Mouse (Mus musculus): ENCODE results near the gene Haus2.

Gene Haus2

DNA sequence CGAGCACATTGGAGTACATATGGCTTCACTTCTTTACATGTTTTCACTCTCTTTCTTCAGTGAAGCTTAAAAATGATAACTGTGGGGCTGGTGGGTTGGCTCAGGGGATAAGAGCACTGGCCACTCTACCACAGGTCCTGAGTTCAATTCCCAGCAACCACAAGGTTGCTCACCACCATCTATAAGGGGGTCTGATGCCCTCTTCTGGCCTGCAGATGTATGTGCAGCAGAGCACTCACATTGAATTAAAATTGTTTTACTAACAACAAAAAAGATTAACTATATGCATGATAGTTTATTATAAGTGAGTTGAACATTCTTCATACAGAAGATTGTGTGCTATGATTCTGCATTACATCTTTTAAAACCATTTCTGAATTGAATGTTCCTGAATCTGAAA is 10.4 kb downstream of the Haus2 start:
- DNase-seq = no peak

DNA sequence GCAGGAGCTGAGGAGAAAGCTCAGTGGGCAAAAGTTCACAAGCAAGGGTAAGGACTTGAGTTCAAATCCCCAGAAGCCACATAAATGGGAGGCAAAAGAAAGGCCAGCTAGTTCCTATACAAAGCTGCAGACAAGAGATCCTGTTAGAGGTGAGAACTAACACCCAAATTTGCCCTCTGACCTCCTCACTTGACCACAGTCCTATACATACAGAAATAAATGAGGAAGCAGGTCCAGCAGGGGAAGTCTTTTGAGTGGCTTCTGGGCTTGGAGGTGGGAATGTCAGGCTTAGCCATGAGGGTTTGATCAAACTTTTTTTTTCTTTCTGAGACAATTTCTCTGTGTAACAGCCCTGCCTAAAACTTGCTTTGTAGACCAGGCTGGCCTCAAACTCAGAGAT is 13.7 kb downstream of the Haus2 start:
- no peak for DNase-seq

DNA sequence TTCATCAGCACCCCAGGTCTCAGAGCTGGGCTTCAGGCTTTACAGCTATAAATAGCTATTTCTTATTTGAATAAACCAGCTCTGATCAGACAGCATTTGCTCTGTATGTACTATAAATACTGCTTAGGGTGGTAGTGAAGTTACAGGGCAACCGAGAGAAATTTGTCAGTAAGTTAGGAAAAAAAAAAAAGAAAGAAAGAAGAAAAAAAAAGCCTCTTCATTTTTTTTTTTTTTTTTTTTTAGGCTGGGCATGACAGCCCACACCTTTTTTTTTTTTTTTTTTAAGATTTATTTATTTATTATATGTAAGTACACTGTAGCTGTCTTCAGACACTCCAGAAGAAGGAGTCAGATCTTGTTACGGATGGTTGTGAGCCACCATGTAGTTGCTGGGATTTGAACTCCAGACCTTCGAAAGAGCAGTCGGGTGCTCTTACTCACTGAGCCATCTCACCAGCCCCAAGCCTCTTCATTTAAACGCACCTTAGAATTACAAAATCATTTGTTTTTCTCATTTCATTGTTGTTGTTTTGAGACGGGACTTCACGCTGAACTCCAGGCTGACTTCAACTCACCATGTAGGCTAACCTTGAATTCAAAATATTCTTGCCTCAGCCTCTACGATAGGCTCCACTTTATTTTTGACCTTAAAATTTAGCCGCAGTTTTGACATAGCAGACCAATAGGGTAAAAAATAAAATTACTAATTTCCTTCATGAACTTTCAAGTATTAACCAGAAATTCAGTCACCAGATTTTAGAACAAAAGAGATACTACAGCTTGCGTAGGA is 19.1 kb downstream of the Haus2 start:
- no peak for DNase-seq

DNA sequence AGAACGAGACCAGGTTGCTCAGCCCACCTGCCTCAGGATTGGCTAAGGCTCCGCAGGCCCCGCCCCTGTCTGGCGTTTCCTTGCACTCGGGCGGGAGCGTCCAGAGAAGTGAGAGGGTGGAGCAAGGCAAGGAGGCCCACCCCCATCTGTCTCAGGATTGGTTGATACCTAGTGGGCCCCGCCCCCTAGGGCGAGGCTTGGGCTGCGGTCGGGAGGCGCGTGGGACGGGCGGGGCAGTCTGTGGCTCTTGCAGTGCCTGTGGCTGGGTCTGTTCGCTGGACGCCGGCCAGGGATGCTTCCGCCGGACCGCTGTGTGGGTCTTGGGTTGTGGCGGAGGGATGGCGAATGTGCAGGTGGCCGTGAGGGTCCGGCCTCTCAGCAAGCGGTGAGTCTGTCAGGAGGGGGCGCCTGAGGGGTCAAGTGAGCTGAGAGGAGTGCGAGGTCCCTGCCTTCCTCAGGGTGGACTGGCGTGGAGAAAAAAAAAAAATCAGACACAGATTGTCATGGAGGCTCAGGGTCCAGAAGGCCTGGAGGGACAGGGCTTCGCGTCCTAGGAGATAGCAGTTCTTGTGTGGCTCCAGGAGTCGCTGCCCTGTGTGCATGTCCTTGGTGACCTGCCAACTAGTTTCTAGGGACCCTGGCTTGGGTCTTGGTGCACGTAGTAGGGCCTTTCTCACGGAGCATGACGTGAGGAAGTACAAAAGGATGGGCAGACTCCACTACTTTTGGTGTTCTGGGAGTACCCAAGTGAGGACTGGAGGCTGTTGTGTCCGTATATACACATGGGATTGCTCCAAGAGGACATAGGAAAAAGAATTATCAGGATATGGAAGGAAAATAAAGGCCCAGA is 19.9 kb downstream of the Haus2 start, which contains the start of gene Stard9:
Stard9 (plus strand) TSS at position 236 of the 850 bp plus-strand sequence.
- peak; percentile 96 to 99 for DNase-seq

DNA sequence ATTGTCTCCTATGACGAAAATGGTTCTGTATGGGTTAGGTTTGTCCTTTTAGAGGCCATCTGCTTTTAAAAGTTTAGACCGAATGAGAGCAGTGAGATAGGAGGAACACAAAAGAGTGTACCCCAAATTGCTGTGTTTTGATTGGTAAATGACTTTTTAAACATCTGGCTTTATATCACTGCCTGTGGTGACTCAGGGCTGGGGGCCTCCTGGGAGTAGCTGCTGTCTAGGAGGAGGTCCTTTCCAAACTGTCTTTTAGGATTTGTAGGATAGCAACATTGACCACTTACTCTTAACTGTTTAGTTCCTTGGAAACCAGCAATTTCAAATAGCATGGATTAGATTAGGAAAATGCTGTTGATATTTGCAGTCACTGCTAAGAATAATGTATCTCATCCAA is 21.1 kb downstream of the Haus2 start:
- DNase-seq = no peak

DNA sequence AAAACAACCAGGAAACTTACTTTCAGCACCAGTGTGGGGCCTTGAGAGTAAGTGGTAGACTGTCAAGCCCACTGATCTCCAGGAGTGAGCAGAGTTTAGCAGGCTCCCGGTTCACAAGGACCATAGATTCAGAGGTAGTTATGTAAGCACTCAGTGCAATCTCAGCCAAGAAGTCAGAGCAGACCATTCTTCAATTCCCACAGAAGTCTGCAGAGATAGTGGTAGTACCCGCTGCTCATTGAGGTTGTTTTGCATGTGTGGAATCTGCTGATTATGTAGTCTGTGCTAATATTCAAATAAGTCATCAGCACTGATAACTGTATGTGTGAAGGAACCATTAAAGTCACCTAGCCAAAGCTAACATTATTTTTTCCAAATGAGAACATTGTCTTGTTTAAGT is 21.5 kb downstream of the Haus2 start:
- DNase-seq = peak in 1 of 2 experiments; percentile 7

DNA sequence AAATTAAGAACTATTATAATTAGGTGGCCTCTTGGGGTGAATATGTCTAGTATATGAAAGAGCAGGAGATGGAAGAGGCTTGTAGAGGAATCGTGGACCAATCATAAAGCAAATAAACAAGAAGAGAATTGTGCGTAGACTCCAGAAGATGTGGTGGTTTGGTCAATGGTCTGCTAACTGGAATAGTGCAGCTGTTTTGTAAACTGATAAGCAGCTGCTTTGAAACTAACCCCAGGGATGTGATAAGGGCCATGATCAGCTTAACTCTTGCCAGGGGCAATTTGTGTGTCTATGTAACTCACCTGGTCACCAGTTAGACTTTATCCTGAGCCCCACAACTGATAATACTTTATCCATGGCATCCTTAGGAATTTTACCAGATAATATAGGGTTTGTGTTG is 22.3 kb downstream of the Haus2 start:
- DNase-seq = no peak

DNA sequence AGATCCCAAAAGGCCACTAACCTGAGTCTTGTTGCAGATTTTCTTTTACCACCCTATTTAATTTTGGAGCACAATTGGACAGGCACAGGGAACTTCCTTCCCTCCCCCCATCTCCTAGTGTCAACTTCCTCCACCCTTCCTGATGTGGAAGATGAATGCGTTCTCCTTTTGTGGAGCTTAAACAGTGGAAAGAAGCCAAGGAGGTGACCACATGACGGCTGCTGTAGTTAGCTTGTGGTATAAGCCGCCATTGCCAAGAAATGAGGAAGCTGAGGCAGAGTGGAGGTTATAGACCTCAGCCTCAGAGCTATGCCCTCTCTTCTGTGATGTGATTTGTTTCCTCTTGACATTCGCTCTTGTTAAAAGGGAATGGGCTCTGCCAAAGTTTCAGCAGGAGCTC is 22.8 kb downstream of the Haus2 start:
- no peak for DNase-seq

DNA sequence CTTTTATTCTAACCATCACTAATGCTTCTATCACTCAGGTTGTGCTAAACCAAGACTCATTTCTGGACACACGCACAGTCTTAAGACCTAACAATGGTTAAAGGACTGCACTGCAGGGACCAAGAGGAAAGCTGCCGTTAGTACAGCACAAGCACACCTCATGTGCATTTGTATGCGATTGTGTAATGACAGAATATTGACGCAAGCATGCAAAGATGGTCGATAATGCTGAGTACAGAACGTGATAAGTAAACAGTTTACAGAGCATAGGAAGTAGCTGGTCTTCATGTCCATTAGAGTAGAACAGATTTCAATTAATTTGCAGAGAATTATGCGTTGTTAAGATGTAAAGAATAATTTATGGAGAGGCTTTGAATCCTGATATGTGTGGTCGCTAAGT is 31.7 kb downstream of the Haus2 start:
- DNase-seq = no peak

DNA sequence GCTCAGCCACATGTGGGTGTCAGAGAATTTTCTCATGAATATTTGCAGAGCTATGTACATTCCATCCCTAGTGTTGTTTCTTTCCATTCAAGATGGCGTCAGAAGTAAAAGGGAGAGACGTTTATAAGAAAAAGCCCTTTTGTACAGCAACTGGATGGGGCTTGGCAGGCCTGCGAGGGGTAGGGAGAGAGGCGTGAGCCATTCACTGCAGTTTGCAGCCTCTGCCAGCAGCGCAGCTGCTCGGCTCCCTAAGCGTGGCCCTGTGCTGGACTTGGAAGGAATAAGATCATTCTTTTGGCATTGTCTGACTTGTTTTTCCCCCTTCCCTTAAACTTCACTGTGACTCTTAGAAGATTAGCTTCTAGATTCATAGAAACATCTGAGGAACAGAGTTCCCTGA is 34.7 kb downstream of the Haus2 start:
- peak in 1 of 2 experiments; percentile 12 for DNase-seq

DNA sequence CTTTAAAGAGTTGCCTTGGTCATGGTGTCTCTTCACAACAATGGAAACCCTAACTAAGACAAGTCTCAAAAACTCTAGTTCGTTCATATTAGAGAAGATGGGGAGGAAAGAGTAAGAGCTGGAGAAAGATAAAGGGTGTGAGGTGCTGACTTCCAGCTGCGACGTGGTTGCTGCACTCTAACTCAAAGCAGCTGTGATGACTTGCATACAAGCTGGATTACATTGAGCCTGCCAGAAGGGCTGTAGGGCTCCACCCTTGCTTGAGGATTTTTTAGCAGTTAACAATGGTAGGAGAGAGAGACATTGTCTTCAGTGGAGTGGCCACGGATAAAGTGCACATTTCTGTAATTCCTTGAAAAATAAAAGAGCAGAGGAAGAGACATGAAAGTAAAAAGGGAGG is 37.6 kb downstream of the Haus2 start:
- no peak for DNase-seq

DNA sequence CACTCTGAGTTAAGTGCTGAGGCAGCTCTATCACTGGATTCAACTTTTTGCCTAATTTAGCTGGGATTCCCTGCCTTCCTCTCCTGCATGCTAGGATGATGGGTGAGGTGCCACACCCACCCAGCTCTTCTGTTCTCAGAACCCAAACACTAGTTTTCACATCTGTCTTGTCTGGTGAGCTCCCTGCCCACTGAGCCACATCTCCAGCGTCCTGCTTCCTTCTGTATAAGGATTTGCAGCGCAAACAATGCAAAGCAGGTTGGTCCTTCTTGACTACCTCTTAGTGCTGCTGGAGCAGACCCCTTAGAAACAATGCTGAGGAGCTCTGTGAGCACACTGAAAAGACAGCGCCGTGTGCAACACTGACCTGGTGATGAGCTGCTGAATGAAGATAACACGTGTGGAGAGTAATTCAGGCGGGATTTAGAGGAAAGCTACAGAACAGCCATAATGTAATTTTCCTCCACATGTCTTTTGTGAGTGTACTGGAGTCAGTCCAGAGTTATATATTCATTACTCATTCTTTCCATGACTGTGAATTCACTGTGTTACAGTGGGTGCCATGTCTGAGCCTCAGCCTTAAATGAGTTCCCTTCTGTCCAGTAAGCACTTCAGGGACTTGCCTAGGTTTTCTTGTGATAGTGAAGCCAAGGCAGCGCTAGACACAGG is 43.2 kb downstream of the Haus2 start:
- DNase-seq = no peak

DNA sequence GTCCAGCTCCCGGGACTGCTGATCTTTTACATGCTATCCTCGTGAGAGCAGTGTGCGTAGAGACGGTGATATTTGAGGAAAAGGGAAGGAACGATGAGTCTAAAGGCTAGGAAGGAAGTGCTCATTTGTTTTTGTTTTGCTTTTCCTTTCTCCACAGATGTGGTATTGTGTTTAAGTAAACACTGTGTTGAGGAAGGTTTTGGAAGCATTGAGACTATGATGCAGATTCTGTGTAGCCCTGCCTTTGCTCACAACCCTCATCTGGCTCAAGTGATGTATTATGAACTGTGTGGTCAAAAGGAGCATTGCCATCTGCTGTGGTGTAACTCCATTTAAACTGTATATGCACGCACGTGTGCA is 43.7 kb downstream of the Haus2 start:
- DNase-seq = no peak

DNA sequence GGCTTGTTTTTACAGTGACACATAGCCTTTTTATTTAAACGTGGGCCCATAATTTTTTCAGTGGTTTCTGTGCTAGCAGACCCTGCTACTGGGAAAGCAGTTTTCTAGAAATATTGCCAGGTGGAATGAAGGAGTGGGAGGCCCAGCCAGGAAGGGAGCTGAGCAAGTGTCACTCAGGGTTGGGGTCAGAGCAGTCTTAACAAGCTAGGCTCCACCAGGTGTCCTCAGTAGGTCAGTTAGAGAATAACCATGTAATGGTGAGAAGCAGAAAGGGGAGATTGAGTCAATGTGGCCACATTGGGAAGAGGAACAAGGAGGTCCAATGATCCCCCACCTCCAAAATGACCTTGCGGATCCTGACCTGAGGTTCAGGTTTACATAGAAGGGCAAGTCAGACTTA is 45.5 kb downstream of the Haus2 start:
- DNase-seq = no peak

DNA sequence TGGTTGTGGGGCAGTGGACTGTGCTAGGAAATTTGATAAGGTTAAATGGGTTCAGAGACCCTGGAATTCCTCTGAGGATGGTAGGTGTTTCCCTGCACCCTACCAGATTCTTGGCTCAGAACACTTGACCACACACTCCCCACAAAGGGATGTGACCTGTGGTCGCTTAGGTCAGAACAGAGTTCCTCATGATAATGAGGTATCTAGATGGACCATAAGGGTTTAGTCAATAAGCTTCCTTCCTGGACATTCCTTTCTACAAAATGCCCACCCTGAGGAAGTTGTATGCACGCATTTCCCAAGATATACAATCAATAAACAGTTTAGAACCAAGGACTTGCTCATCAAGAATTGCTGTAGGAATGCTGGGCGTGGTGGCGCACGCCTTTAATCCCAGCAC is 46.7 kb downstream of the Haus2 start:
- DNase-seq = no peak

DNA sequence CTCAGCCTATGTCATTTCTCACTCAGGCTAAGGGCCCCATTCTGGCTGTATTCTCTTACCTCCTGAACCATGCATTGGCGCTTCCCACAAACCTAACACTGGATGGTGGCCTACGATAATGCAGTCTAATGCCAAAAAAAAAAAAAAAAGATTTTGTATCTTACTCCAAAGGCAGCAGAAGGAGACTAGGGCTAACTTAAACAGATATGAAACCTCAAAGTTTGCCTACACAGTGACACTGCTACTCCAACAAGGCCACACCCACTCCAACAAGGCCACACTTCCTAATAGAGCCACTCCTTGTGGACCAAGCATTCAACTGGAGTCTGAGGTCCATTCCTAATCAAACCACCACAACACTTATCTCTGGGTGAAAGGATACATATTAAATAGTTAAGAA is 47.5 kb downstream of the Haus2 start:
- DNase-seq = no peak

DNA sequence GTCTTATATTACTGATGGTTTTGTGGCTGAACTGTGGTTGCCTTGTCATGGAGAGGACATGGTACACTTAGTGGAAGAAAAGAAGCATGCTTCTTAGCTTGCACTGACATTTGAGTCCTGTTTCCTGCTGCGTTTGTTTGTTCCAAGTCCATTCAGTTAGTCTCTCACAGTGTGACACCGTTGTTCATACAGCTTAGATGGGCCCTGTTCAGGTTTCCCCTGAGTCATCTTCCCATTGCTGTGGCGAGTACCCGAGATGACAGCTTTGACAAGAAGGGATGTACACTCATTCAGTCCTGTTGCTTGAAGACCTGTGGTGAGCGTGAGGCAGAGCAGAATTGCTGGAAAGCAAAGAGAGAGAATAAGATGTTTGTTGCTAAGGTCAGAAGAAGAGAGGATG is 49.3 kb downstream of the Haus2 start:
- DNase-seq = peak in 1 of 2 experiments; percentile 5

DNA sequence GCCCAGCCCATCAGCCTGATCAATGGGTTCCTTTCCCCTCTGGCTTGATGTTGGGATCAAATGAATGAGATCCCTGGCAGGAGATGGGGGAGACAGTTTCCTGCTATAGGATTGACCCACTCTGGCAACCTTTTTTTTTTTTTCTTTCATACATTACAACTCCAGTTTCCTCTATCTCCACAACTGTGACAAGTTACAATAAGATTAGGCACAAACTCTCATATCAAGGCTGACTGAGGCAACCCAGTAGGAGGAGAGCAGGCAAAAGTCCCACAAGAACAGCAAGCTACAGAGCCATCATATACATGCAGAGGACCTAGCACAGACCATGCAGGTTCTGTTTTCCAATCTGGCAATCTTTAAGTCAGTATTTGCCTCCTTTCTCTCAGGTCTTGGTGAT is 50.1 kb downstream of the Haus2 start:
- no peak for DNase-seq

DNA sequence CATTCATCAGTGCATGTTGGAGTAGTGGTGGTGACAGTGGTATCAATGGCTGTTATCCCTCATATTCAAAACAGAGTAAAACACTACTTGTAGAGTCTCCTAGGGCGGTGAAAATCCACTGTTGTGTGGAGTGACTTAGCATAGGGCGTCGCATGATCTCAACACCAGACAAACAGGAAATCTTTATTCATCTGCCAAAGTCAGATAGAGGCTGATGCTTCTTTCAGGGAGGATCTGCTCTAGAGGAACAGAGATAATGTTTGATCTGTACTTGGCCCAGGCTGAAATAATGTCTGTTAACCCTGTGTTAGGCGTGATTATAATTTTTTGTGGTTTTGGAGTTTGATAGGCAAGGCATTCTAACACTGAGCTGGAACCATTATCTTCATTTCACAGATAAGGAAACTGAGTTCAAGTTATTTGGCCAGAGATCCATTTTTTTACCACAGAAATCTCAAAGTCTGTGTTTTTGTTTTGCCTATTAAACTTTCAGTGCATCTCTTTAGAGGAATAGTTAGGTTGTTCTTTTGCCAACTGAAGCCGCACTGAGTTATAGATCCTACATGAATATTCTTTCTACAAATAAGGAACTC is 51.4 kb downstream of the Haus2 start:
- DNase-seq = no peak

DNA sequence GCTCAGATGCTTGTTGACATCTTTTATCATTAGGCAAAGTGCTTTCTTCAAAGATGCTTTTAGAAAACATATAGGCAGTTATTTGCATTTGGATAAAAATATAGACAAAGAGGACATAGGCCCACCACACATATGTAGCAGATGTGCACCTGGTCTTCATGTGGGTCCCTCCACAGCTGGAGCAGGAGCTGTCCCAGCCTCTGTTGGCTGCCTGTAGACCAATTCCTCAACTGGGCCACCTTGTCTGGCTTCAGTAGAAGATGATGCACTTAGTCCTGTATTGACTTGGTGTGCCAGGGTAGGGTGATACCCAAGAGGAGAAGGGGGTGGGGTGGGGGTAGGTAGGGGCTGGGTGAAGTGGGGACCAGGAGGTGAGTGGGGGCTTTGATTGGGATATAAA is 53.6 kb downstream of the Haus2 start:
- no peak for DNase-seq

DNA sequence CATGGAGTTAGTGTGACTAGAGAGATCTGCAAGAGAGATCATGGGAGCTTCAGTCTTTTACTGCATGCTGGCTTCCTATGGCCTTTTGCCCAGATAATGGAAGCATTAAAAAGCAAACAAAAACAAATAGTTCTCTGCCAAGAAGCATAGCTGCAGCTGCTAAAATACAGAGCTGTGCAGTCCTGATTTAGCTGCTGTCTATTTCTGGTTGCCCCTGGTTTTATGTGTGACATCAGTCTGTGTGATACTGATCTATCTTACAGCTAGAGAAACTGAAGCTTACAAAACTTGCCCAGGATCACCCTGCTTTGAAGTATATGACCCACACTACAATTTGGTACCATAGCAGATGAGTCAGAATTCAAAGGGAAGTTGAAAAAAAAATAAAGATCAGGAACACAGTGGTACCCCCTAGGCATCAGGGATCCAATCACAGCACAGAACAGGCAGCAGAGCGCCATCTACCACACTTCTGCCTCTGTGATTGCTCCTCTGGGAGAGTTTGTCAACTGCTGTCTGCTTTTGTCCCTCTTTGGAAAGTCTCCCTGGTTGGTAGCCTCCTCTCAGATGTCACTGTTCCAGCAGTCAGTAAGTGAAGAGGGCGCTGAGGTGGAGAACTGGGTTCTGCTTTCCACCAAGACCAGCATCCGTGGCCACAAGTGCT is 54.4 kb downstream of the Haus2 start:
- DNase-seq = no peak

DNA sequence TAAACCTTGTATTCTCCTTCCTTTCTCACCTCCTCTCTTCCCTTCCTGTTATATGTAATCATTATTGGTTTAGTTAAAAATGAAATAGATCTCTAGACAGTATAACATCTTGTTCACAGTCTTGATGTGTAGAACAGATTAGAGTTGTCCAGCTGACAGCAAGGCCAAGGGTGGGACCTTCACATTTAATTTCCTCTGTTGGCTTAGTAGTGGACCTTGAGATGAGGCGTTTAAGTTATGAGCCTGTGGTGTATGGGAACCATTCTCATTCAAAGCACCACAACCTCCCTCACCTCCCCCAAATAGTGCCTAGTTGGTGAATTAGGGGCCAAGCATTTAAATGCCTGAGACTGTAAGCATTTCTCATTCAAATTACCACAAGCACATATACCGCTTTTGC is 58.3 kb downstream of the Haus2 start:
- DNase-seq = no peak

DNA sequence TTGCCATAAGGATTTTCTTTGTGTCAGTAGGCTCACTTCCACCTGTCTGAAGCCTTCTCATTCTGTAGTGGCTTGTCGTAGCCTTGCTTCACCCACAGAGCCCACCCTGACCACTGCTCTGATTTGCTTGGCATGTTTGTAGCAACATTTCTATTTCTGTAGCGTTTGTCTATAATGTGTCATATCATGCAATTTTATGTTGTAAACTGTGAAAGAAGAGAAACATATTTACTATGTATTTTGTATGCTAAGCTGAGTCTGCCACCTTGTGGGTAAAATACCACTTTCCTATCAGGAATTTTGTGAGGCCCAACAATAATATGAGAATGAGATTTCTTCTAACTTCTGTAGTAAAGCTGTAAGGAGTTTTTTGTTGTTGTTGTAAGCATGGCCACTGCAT is 61.1 kb downstream of the Haus2 start:
- no peak for DNase-seq

Measured in cerebellum, postnatal 25 days (tissue).